Mouse (Mus musculus) cerebellum, adult 2 months (tissue): ENCODE data around the gene Exosc10.

Source experiments
- CTCF ChIP-seq: fragments of 200-500 bp; IDR thresholded peaks from 2 replicates; pipeline ENCODE4 v1.5.1; 2011; ENCODE audit warnings: low read depth, mild to moderate bottlenecking, control low read depth, low read length, moderate library complexity, borderline replicate concordance; ENCODE audit not compliant: insufficient read depth
- POLR2A ChIP-seq: fragments of 200-500 bp; IDR thresholded peaks from 2 replicates; pipeline ENCODE4 v1.6.1; 2011; ENCODE audit warnings: low read length, control low read depth, borderline replicate concordance; ENCODE audit not compliant: insufficient read depth

GRCm38 (mm10) chr4:148515313-148515712, 42.9 kb upstream of the Exosc10 start:
- no peak for TF ChIP-seq CTCF
- TF ChIP-seq POLR2A = no peak
